Mouse (Mus musculus) left cerebral cortex, adult 11 months (tissue): ENCODE measurements at regions not wholly inside any gene's neighbourhood (a gene's known extent, or its start where the extent isn't known, plus 50 kb on each side); places are given as distances from the start of the nearest gene placed in this dataset.

Source experiments
- DNase-seq: peaks from one replicate; pipeline ENCODE4 v3.0.0; 2022; ENCODE audit warnings: low spot score

DNA sequence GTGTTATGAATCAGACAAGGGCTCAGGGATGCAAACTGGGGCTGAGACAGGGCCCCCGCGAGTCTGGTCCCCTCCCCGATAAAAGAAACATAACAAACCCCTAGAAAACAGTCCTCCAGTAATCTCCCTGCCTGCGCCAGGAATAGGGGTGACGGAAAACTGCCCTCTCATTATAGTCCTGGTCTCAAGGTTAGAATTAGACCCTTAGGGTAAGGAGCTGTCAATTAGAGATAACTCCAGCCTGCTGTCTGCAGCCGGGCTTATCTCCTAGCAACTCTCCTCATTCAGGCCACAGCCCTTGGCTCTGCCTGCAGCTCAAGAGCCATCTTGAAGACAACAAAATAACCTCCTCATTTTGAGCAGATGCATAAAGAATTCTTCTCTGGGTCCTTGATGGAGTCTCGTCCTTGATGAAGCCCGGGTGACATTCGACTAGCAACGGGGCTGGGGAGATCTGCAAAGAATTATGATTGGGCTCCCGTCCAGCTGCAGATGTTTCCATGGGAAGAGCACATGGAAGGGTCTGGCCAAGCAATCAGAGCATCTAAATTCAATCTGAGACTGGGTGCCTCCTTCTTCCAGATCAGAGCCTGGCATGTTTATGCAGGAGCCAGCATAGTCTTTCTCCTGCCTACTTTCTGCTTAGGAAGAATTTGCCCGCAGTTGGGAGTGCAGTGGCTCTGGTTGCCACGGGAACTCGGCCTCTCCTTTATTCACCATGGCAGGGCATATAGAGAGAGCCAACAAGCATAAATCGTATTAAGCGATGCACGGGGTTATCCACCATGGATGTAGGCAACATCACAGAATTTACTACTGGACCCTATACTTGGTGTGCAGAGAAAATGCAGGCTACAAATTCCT lies 281.2 kb downstream of the Sox11 start:
- no peak for DNase-seq

- DNase-seq: no peak
These were observed 282.5 kb downstream of the Sox11 start for GRCm38 (mm10) chr12:27059885-27060284.

- no peak for DNase-seq
These were observed 288.0 kb downstream of the Sox11 start for GRCm38 (mm10) chr12:27054411-27054810.

- DNase-seq: no peak
These were observed 304.5 kb downstream of the Sox11 start for GRCm38 (mm10) chr12:27037922-27038321.

DNA sequence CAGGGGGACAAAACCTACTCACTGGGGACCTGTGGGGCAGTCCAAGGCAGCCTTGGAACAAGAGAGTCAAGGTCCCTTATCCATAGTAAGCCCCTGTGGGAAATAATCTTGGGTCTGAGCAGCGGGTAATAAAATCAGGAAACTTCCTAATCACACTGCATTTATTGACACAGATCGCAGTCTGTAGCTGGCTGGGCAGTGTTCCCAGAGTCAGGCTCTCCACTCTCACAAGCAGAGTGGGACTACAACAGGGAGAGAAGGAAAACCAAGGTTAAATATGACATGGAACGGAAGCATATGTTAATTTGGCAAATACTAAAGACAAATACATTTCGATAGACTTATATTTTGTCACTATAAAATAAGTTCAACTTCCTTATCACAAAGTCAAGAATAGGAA lies 322.6 kb downstream of the Sox11 start:
- no peak for DNase-seq

GRCm38 (mm10) chr12:27018366-27018765 lies 324.0 kb downstream of the Sox11 start:
- no peak for DNase-seq

DNA sequence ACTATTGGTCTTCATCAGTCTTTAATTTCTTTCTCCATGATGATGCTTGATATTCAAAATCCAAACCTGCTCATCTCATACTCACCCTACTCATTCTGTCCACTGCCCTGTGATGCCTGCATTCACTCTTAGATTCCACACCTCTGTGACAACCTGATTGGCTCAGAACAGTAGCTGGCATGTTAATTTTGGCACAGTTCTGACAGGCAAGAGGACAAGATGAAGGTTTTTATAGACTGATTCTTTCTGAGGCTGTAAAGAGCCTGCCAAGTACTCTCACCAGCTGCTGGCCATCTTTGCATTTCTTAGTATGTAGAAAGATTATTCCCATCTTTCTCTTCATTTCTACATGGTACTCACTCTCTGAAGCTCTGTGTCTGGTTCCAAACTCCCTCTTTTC lies 343.1 kb downstream of the Sox11 start:
- no peak for DNase-seq

DNA sequence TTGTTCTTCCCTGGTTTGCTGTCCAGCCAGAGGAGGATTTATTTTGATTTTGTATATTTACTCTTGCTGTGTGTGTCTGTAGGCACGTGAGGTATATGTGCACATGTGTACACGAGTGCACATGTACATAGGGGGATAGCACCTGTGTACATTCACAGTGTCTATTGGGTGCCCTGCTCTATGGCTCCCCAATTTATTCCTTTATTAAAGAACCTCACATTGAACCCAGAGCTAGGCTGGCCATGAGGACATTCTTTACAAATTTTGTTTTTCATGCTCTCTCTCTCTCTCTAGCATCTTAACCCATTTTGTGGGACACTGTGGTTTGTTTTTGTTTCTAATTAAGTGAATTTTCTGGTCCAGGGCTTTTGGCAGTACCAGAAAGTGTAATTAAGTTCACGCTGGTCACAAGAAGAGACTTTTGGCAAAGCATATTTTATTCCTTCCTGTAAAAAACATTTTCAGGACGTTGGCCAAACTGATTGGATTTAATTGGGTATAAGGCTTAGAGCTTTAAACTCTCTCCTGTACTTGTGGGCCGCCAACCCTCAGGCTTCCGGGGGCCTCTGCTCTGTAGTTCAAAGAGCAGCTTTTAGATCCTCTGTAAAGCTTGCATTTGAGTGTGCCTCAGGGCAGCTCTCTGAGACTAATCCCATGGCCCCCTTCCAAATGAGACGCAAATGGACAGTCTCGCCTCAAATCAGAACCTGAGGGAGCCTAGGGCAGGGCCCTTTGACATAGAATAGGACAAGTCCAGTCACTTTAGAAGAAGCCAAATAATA lies 365.9 kb downstream of the Sox11 start:
- DNase-seq: no peak

DNA sequence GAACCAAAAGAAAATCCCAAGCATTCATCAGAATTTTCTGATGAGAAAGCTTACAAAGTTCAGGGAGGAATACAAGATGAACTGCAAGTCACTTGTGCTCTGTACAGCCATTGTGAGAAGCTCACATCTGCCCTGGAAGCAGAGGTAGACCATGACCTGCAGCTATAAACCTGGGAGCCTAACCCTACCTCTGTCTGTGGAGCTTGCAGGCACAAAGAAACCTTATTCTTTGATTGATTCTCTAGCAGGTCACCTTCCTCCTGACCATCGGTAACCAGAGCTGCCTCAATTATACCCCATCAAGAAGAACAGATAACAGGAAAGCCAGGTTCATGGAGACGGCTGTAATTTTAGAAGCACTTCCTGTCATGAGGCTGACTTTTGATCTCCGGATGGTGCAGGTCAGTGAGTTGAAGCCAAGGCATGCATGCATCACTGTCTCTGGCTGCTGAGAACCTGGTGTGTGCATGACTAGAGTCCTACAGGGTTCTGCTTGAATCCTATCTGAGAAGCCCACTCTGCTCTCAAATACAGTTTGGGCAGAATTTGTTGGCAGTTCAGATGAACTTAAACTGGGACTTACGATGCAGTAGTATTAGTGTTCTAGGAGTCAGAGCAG lies 369.8 kb downstream of the Sox11 start:
- no peak for DNase-seq

GRCm38 (mm10) chr12:26967018-26967737 lies 375.2 kb downstream of the Sox11 start:
- no peak for DNase-seq

DNA sequence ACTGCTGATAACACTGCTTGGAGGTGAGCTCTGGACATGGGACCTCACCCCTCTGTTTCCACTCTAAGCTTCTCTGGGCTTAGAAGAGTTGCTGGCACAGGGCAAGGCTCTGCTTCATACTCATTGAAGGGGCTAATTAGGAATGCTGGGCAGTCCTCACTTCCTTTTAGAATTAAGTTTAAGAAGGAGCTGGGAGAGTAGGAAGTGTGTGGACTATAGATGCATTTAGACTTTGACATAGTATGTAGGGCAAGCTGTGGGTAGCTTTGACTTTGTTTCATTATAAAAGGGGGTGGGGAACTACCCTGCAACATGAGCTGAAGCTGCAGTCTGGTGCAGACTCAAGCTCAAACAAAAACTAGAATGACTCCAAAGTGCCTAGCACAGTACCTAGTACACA lies 378.5 kb downstream of the Sox11 start:
- no peak for DNase-seq

DNA sequence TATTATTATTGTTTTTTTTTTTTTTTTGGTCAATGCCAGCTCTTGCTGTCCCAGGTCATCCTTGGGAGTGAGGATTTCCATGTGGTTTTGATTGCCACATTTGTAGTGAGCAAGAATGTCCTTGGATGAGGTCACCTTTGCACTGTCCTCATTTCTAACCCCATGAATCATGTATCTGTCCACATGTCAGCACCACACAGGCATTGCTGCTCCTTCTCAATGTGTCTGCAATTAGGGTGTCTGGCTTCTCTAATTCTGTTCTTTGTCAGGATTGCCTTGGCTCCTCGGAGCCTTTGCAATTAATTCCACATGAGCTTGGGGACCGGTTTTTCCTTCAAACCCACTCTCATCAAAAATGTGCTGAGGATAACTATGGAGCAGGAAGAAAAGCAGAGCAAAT lies 402.5 kb downstream of the Sox11 start:
- no peak for DNase-seq

DNA sequence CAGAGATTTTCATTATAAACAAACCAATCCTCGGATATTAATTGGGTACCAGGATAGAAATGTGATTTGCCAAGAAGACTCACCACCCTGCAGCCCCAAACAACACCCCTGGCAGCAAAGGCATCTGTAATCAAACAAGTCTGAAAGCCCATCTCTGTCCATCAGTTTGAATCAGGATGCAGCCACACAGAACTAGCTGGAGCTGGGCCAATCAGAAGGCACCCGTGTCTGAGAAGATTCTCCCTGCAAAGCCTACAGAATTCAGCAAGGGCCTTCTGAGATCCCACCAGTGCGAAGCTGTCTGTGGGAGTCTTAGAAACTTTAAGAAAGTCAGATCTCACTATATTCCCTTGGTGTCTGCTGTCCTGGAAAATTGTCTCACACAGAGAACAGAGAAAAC lies 404.5 kb downstream of the Sox11 start:
- no peak for DNase-seq

DNA sequence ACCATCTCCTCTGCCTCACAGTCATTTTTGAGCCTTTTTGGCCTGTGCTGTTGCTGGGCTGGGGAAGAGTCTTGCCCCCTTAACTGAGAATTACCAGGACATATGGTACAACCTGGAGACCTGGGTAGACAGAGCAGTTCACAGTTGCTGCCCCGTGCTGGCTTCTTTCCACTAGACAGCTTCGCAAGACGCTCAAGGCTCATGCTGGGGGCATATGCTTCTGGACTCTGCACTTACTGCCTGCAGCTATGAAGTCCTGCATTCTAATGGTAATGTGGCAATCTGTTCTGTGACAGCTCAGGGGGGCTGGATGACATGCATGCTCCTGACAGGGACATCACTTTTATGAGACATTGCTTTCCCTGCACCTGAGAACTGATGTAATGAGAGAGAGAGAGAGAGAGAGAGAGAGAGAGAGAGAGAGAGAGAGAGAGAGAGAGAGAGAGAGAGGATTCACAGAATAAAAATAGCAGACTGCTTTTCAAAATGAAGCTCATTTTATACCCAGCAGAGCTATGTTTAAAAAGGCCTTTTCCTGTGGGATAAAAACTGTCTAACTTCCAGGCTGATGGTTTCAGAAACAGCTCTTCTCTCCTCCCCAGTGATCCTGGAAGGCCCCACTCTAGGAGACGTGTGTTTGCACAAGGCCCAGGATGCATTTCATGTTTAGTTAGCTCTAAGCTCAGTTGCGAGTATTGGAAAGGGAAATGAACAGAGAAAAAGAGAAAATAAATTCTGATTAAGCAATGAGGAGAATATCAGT lies 405.5 kb downstream of the Sox11 start:
- DNase-seq: no peak

- no peak for DNase-seq
These were observed 412.1 kb downstream of the Sox11 start for GRCm38 (mm10) chr12:26930155-26930867.

DNA sequence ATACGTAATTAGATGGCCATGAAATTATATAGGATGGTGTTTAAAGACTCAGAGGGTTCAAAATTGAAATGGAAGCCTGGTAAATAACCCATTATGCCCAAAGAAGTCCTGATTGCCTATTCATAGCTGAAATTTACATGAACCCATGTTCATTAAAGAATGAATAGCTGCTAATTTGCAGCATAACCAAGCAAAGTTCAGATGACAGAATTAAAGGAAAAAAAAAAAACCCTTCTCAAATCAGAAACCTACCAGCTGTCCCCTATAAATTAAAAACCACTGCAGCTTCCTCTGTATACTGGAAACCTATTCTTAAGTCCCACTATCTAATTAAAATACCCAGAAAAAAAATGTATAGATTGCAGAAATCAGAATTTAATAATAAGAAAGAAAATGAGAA lies 436.2 kb downstream of the Sox11 start:
- no peak for DNase-seq

GRCm38 (mm10) chr12:26903894-26904272 lies 434.9 kb downstream of the Cmpk2 start:
- DNase-seq: no peak

DNA sequence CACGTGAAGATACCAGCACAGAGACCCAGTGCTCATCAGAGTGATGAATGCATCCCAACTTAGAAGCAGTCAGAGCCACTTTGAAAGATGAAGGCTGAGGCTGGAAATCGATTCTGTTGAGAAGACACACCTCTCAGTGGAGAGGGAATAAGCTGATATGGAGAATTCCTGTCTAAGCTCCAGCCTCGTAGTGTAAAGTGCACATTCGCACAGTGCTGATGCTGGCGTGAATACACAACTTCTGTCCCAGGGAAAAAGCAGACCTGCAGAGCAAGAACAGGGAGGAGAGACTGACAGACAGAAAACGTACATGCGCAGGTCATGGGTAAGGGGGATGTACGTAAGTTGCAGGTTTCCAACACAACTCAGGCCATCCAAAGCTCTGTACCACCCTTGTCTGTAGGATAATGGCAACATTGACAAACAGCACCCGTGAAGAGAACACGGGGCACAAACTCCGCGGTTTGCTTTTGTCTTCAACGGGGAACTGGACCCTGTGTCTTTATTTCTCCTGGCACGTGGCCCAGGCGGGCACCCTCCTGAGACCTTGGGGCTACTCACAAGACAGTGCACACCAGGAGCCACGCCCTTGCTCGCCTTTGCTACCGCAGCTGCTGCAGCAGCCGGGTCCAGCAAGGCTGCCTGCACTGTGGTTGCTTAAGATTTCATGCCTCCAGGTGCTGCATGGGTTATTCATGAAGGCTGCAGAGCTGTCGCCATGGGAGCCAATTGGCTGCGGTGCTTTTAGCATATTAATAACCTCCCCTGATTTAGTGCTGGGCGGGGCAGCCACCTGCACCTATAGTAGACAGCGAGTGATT lies 434.3 kb downstream of the Cmpk2 start:
- peak; percentile 43 for DNase-seq

GRCm38 (mm10) chr12:26891190-26891589 lies 422.2 kb downstream of the Cmpk2 start:
- no peak for DNase-seq

DNA sequence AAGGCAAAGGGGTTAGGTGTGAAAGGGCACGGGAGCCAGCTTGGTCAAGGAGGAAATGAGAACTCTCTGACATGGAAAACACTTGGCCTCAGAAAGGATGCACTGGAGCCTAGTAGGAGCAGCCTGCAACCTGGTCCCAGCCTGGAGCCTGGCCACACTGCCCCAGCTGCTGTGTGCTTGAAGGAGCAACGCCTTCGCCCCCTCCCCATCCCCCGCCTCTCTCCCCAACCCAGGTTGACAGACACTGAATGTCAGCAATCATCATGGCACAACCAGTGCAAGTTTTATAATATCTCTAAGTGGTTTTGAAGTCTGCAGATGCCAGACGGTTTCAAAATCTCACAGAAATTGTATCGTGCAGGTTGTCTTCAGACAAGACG lies 417.6 kb downstream of the Cmpk2 start:
- DNase-seq: no peak
